Mouse (Mus musculus): ENCODE data around the gene Stat3. TPM values are rescaled to one million over a fixed set of nuclear protein-coding genes. Genes with fewer than 3 reads are reported as not detected.

The Stat3 gene
- total and polyA plus RNA-seq, 3 experiments = 35.9 to 69.2 (median 51.1) TPM

DNA sequence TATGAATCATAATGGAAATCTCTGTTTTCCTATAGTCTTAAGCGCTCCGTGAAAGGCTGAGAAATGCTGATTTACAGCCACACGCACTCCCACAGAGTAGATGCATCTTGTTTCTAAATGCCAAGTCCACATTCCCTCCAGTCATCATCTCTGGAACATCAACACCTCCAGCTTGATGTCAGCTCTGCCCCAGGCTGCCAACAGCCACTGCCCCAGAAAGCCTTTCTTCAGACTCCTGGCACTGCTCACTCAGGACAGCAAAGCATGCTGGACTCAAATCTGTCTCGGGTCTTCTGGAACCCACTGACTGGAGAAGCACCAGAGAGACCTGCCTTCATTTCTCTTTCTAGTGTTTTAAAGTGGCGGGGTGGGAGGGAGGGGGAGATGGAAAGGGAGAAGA is 46.9 kb downstream of the Stat3 start:
- no peak overlapping the region for H3K4me2 ChIP-seq (ENCODE audit: insufficient read depth, low read depth, poor library complexity, severe bottlenecking)
- H3K4me1 ChIP-seq (ENCODE audit: control insufficient read depth in 1 of 2, insufficient read depth in 2 of 2) = peaks cover 14 to 25% of the 10 kb centered on the region in 2 experiments
- no peak overlapping the region for H3K27ac ChIP-seq (ENCODE audit: insufficient read depth, low read depth)
- no peak overlapping the region for H3K4me3 ChIP-seq (replicated peaks in 1 of 3; ENCODE audit: low read depth in 2 of 3, low read length in 2 of 3, poor library complexity in 1 of 3)
- DNase-seq (ENCODE audit: extremely low read depth) = no peak
- dilution Hi-C loops (cut with MboI; ENCODE audit: extremely low pct_ligation_motif_present, extremely low pct_unique_long_range_greater_than_20kb, low sequenced_read_pairs) (no loop called here), in situ Hi-C loops (cut with MboI; ENCODE audit: low pct_ligation_motif_present, low pct_unique_long_range_greater_than_20kb, low sequenced_read_pairs) (loop anchor here (5.0 kb wide), 1 partner anchor 65 kb away; no protein-coding TSS in a partner anchor)
- H3K9me3 ChIP-seq (replicated peaks; ENCODE audit: low read length) = no peaks in the 10 kb centered on the region
- H3K9ac ChIP-seq (ENCODE audit: insufficient read depth, low read depth) = no peak overlapping the region
- H3K36me3 ChIP-seq (replicated peaks in 1 of 2; ENCODE audit: control insufficient read depth in 1 of 2, insufficient read depth in 1 of 2, low read length in 1 of 2) = peaks cover 75 to 93% of the 10 kb centered on the region in 2 experiments
- H3K79me2 ChIP-seq (replicated peaks; ENCODE audit: control insufficient read depth, extremely low read depth, insufficient read depth, poor library complexity, severe bottlenecking) = no peaks in the 10 kb centered on the region
- no peaks in the 10 kb centered on the region for H3K27me3 ChIP-seq (replicated peaks)
- no peak for TF ChIP-seq ZNF384 (IDR thresholded peaks at IDR 0.05; ENCODE audit: low read depth, low read length)
- no peak for TF ChIP-seq MAFK (IDR thresholded peaks at IDR 0.05; ENCODE audit: insufficient replicate concordance, low read length)
- TF ChIP-seq ZMIZ1 (IDR thresholded peaks at IDR 0.05; ENCODE audit: low read depth, low read length) = no peak
- no peak for TF ChIP-seq ELF1 (IDR thresholded peaks at IDR 0.05; ENCODE audit: low read depth, low read length)
- TF ChIP-seq SMC3 (IDR thresholded peaks at IDR 0.05; ENCODE audit: low read depth, low read length) = no peak
- TF ChIP-seq NRF1 (IDR thresholded peaks at IDR 0.05; ENCODE audit: low read depth, low read length) = no peak
- TF ChIP-seq EP300 (IDR thresholded peaks at IDR 0.05; ENCODE audit: low read length) = no peak
- TF ChIP-seq ZKSCAN1 (IDR thresholded peaks at IDR 0.05; ENCODE audit: borderline replicate concordance, low read depth, low read length) = no peak
- no peak for TF ChIP-seq POLR2AphosphoS2 (IDR thresholded peaks at IDR 0.05; ENCODE audit: low read depth, low read length)
- no peak for TF ChIP-seq E2F4 (IDR thresholded peaks at IDR 0.05; ENCODE audit: insufficient replicate concordance, low read depth, low read length)
- no peak for TF ChIP-seq CHD1 (IDR thresholded peaks at IDR 0.05; ENCODE audit: low read depth, low read length)

DNA sequence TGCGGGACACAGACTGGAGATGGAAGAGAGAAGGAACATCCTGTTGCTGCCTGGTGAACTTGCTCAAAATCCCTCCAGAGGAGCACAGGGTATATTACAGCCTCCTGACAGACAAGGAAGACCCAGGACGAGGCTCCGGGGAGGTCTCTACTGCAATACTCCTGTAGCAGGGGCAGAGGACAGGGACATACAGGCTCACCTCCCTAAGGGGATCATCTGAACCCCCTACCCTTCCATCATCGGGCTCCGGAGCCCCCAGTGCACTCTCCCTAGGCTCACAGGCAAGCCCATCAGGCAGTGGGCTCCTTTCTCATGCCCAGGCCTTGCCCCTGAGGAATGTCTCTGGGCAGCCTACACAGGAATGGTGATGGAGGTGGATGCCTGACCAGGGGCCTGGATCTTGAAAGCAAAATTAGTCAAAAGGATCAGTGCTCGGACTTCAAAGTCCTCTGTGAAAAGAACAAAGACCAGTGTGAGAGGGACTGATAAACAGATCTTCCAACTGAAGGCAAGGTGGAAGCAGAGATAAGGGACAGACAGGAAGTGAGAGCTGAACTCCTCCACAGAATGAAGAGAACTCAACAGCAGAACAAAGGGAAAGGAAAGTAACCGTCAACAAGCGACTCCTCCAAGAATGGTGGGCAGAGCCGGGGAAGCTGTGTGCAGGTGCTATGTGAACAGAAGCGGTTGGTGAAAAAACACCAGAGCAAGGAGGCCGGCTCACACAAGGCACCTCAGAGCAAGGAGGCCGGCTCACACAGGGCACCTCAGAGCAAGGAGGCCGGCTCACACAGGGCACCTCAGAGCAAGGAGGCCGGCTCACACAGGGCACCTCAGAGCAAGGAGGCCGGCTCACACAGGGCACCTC is 47.9 kb downstream of the Stat3 start:
- in situ Hi-C loops (cut with MboI; ENCODE audit: low pct_ligation_motif_present, low pct_unique_long_range_greater_than_20kb, low sequenced_read_pairs) (loop anchor here (5.0 kb wide), 1 partner anchor 66 kb away; no protein-coding TSS in a partner anchor), dilution Hi-C loops (cut with MboI; ENCODE audit: extremely low pct_ligation_motif_present, extremely low pct_unique_long_range_greater_than_20kb, low sequenced_read_pairs) (no loop called here)
- Histone ChIP-seq H3K79me2 (replicated peaks; ENCODE audit: control insufficient read depth, extremely low read depth, insufficient read depth, poor library complexity, severe bottlenecking) (no peaks in the 10 kb centered on the region), H3K4me1 (ENCODE audit: control insufficient read depth in 1 of 2, insufficient read depth in 2 of 2) (peaks cover 7 to 17% of the 10 kb centered on the region in 2 experiments), H3K4me2 (ENCODE audit: insufficient read depth, low read depth, poor library complexity, severe bottlenecking) (no peak overlapping the region), H3K4me3 (replicated peaks in 1 of 3; ENCODE audit: low read depth in 2 of 3, low read length in 2 of 3, poor library complexity in 1 of 3) (no peak overlapping the region), H3K27me3 (replicated peaks) (no peaks in the 10 kb centered on the region), H3K36me3 (replicated peaks in 1 of 2; ENCODE audit: control insufficient read depth in 1 of 2, insufficient read depth in 1 of 2, low read length in 1 of 2) (peaks cover 78 to 97% of the 10 kb centered on the region in 2 experiments), H3K9ac (ENCODE audit: insufficient read depth, low read depth) (no peak overlapping the region), H3K9me3 (replicated peaks; ENCODE audit: low read length) (no peaks in the 10 kb centered on the region), H3K27ac (ENCODE audit: insufficient read depth, low read depth) (no peak overlapping the region)
- DNase-seq (ENCODE audit: extremely low read depth) = no peak
- TF ChIP-seq PAX5 (IDR thresholded peaks at IDR 0.05; ENCODE audit: low read length) (no peak), EP300 (IDR thresholded peaks at IDR 0.05; ENCODE audit: low read length) (no peak), MAZ (IDR thresholded peaks at IDR 0.05; ENCODE audit: low read depth, low read length) (no peak), CHD2 (IDR thresholded peaks at IDR 0.05; ENCODE audit: low read length) (no peak), JUND (conservative IDR thresholded peaks at IDR 0.05; ENCODE audit: low read depth, low read length) (no peak), KAT2A (IDR thresholded peaks at IDR 0.05; ENCODE audit: insufficient replicate concordance, low read length) (no peak), TBP (conservative IDR thresholded peaks at IDR 0.05; ENCODE audit: low read depth, low read length) (no peak), ZKSCAN1 (IDR thresholded peaks at IDR 0.05; ENCODE audit: borderline replicate concordance, low read depth, low read length) (no peak), RCOR1 (conservative IDR thresholded peaks at IDR 0.05; ENCODE audit: low read depth, low read length) (no peak), HCFC1 (IDR thresholded peaks at IDR 0.05; ENCODE audit: low read depth, low read length) (no peak), MYC (IDR thresholded peaks at IDR 0.05; ENCODE audit: low read depth, low read length) (no peak), IRF4 (IDR thresholded peaks at IDR 0.05; ENCODE audit: low read depth, low read length) (no peak), ELF1 (IDR thresholded peaks at IDR 0.05; ENCODE audit: low read depth, low read length) (no peak), SMC3 (IDR thresholded peaks at IDR 0.05; ENCODE audit: low read depth, low read length) (no peak), CTCF (conservative IDR thresholded peaks at IDR 0.05 in 1 of 2, IDR thresholded peaks at IDR 0.05 in 1 of 2; ENCODE audit: low read depth in 2 of 2, low read length in 2 of 2) (no peak), UBTF (IDR thresholded peaks at IDR 0.05; ENCODE audit: low read depth, low read length) (no peak), USF2 (conservative IDR thresholded peaks at IDR 0.05; ENCODE audit: low read depth, low read length) (no peak), USF1 (IDR thresholded peaks at IDR 0.05; ENCODE audit: low read depth, low read length) (no peak), MXI1 (IDR thresholded peaks at IDR 0.05; ENCODE audit: low read depth, low read length) (no peak), ETS1 (conservative IDR thresholded peaks at IDR 0.05; ENCODE audit: low read depth, low read length) (no peak)

Measured in CH12.LX (cell line).